Mouse (Mus musculus) liver, adult (tissue): ENCODE data around the gene Babam2.

Source experiments
- GATA4 ChIP-seq: IDR thresholded peaks from 2 replicates; pipeline ENCODE4 v1.6.1; 2014; ENCODE audit warnings: mild to moderate bottlenecking, low read length; ENCODE audit not compliant: insufficient replicate concordance

The Babam2 gene

GRCm38 (mm10) chr5:31697644-31698296 lies at the start of gene Babam2:
Gene Babam2, plus strand, starts transcription at chr5:31697684.
- TF ChIP-seq GATA4 = peak; percentile 21; the same call in 1 of the 2 replicates

- no peak for TF ChIP-seq GATA4
Measured at GRCm38 (mm10) chr5:31650518-31651288, 46.8 kb upstream of the Babam2 start.

GRCm38 (mm10) chr5:31655688-31656190 lies 41.7 kb upstream of the Babam2 start:
- TF ChIP-seq GATA4 = no peak

GRCm38 (mm10) chr5:31666176-31666575 lies 31.3 kb upstream of the Babam2 start:
- no peak for TF ChIP-seq GATA4

- TF ChIP-seq GATA4 = no peak
Measured at GRCm38 (mm10) chr5:31668325-31668968, 29.0 kb upstream of the Babam2 start.

DNA sequence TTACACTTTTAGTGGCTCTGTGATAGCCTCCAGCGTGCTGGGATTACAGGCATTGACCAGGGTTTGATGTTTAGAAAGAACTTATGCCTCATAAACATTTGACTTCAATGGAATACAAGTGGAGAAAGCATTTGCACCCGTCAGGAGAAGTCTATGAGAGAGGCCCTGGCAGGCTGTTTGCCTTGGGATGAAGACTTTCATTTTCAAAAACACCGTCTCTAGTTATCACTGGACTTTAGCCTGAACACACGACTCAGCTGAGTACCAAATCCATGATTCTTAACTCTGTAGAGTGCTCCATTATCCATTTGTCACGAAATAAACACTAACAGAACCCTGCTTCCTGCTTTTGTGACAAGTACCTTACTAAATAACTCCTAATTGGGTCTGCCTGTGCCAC lies 27.5 kb upstream of the Babam2 start:
- TF ChIP-seq GATA4 = no peak

DNA sequence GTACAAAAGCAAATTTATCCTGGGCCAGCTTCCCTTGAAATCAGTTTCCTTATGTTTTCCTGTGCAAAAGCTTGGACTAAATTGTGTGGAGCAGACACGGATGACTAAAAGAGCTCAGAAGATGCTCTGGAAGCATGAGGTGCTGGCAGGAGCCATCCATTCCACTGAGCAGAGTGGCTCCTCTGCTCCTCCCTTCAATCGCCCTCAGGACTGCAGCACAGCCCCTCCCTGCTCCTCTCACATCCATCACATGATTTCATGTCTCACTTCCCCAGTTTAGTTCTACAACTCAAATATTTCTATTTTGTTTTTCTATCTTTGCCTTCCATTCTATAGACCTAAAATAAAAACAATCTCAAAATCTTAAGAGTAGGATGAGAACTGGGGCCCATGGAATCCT lies 26.3 kb upstream of the Babam2 start:
- TF ChIP-seq GATA4 = no peak

DNA sequence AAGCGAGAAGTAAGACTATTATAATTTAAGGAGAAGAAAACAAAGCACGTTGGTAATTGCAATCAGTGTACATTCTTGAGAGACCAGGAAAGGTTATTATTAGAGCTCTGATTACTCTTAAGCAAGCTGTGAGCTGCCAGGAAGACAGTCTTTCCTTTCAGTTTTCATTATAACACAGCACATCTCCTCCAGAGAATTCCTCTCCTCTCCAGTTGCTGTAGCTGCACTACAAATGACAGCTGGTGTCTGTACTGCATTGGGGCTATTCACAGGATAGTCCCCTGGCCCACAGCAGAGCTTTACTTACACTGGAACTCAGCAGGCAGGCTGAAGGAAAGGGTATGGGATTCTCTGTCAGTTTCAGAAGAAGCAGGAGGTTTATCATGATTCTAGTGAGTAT lies 24.1 kb upstream of the Babam2 start:
- no peak for TF ChIP-seq GATA4

DNA sequence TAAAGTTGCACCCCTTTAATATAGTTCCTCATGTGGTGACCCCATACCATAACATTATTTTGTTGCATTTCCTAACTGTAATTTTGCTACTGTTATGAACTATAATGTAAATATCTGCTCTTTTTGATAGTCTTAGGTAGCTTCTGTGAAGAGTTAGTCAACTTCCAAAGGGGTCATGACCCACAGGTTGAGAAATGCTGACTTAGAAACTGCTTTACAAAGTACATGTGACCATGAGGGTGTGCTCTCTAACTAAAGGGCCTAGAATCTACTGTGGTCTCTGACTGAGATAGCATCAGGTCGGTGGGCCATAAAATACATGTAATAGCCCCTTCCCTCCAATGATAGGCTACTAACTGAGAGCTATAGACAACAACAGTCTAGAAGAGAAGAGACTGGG lies 19.5 kb upstream of the Babam2 start:
- TF ChIP-seq GATA4 = no peak

DNA sequence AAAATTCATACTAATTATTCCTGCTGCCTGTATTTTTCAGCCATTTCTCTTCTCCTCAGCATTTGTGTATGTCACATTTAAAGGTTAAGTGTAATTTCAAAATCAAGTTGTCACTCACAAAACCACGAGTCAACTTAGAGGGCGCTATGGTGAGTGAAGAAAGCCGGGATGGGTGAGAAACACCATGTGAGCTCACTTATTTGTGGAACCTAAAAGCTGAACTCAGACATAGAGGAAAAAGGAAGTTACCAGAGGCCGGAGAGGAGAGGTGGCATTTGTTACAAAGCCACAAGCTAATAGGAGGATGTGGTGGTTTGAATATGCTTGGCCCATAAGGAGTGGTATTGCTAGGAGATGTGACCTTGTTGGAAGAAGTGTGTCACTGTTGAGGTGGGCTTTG lies 17.3 kb upstream of the Babam2 start:
- no peak for TF ChIP-seq GATA4

DNA sequence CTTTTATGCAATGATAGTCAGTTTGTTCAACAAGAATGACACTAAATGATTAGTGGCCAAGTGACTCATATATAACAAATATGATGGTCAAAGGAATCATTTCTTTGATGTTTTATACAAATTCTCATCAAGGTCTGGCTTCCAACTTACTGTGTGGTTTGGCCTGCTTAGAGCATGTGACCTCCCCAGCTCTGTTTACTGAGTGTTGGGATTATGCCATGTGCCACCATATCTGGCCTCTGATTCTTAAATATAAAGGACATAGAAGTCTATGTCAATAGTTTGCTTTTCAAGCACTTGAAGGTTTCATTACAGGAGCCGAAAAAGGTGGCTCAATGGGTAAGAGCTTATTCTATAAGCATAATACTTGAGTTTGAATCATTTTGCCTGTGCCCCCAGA lies 15.2 kb upstream of the Babam2 start:
- no peak for TF ChIP-seq GATA4

- no peak for TF ChIP-seq GATA4
Measured at GRCm38 (mm10) chr5:31686040-31686439, 11.4 kb upstream of the Babam2 start.

- TF ChIP-seq GATA4 = no peak
Measured at GRCm38 (mm10) chr5:31687972-31688371, 9.5 kb upstream of the Babam2 start.

DNA sequence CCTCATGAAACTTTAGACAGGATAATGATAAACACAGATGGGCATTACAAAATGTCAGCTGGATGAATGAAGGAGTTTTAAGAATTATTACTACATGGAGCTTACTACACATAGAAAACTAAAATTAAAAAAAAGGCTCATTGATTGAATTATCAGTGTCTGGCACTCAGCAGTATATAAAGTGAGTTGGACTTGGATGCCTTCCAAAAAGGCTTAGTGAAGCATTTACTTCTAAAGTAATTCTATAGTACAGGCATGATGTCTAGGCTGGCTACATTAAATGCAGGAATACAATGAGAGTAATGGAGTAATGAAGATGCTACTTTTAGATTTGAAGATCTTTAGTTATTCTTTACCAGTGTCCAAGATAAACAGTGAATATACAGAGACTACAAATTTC lies 4.3 kb upstream of the Babam2 start:
- TF ChIP-seq GATA4 = no peak

DNA sequence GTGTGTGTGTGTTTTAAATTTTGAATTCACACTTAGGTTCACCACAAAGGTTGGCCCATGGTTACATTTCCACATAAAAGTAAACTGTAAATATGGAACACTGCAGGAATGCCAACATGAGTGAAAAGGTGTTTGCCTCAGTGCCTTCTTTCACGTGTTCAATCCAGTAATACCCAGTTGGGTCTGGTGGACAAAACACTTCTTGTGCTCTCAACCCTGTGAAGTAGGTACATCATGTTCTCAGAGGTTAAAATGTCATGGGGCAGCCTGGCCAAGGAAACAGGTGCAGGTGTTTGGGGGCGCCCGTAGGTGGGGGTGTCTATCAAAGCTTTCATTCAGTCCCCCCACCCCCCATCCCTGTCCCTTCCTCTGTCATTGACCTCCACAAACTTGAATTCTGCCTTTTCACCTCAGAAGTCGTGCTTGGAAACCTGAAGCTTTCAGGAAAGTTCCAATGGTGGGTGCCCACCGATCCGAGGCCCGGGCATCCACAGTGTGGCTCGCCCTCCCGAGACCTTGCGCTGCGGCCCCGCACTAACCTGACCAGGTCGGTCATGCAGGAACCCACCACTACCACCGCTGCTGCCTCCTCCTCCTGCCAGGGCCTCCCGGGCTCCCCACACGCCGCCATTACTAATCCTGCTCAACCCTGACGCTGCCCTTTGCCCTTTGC lies 377 bp upstream of the Babam2 start, which contains the start of gene Rbks:
TSS of gene Rbks (minus strand) at position 657 of the 673 bp plus-strand sequence.
- TF ChIP-seq GATA4 = no peak
